In genomic region chr12:58728094-58728493, GRCm38 (mm10) we compare ENCODE assay signal across 16 mouse cellular contexts.
"Had no signal": no experiment of that assay in that cellular context is flagged by ENCODE, and none has a peak within 500 bp of the region (broad histone marks: within the 10 kb centered on the region; RNA-seq: fewer than 3 reads in every experiment).

No protein-coding gene starts in this region.

- H3K4me3 ChIP-seq: lung, embryonic 15.5 days; megakaryocyte, embryonic 14.5 days; midbrain, embryonic 13.5 days; midbrain, embryonic 15.5 days; neural tube, embryonic 12.5 days; stomach, embryonic 15.5 days had no signal

- H3K4me2 ChIP-seq: lung, embryonic 15.5 days; midbrain, embryonic 11.5 days; midbrain, embryonic 13.5 days; midbrain, embryonic 15.5 days; neural tube, embryonic 12.5 days; stomach, embryonic 15.5 days had no signal

- ATAC-seq: liver, postnatal 0 days; midbrain, embryonic 13.5 days; midbrain, embryonic 15.5 days had no signal

- H3K4me1 ChIP-seq: lung, embryonic 15.5 days; megakaryocyte, embryonic 14.5 days; midbrain, embryonic 13.5 days; midbrain, embryonic 15.5 days; neural tube, embryonic 12.5 days; stomach, embryonic 15.5 days had no signal

- H3K27ac ChIP-seq: lung, embryonic 15.5 days; macrophage; midbrain, embryonic 13.5 days; midbrain, embryonic 15.5 days; neural tube, embryonic 12.5 days; stomach, embryonic 15.5 days; stomach, postnatal 0 days had no signal

- H3K9ac ChIP-seq: liver, postnatal 0 days; lung, embryonic 15.5 days; midbrain, embryonic 13.5 days; midbrain, embryonic 15.5 days; neural tube, embryonic 12.5 days; stomach, embryonic 15.5 days had no signal

- H3K27me3 ChIP-seq: lung, embryonic 15.5 days; megakaryocyte, embryonic 14.5 days; midbrain, embryonic 13.5 days; midbrain, embryonic 15.5 days; neural tube, embryonic 12.5 days; stomach, embryonic 15.5 days had no signal

- DNase-seq: liver, postnatal 0 days; lung, postnatal 14 days; lung, postnatal 36 days; right cerebral cortex, postnatal 14 days; thymus, adult 2 months; thymus, postnatal 25 days; thymus, postnatal 4 days had no signal

- H3K9me3 ChIP-seq: lung, embryonic 15.5 days; megakaryocyte, embryonic 14.5 days; midbrain, embryonic 13.5 days; midbrain, embryonic 15.5 days; neural tube, embryonic 12.5 days; stomach, embryonic 15.5 days had no signal

- H3K36me3 ChIP-seq: lung, embryonic 15.5 days; midbrain, embryonic 13.5 days; midbrain, embryonic 15.5 days; neural tube, embryonic 12.5 days; stomach, embryonic 15.5 days had no signal
